Mouse (Mus musculus) intestine, postnatal 0 days (tissue): ENCODE data around the gene Lrfn2. TPM values are rescaled to one million over a fixed set of nuclear protein-coding genes. Genes with fewer than 3 reads are reported as not detected.

ENCODE experiments used
- ATAC-seq: fragments of 200-750 bp; cut with Nextera tagmentation; 2 replicates; pipeline ENCODE4 v1.8.0; 2017; ENCODE audit warnings: mild to moderate bottlenecking, moderate TSS enrichment, moderate library complexity
- H3K27ac ChIP-seq: fragments of 300-500 bp; sonication (generic); 2 replicates; pipeline ENCODE4 v1.5.1; 2014; ENCODE audit warnings: mild to moderate bottlenecking, low read depth, low read length, moderate library complexity
- H3K27me3 ChIP-seq: fragments of 300-500 bp; sonication (generic); replicated peaks from 2 replicates; pipeline ENCODE4 v1.6.1; 2014; ENCODE audit warnings: low read length, mixed read lengths; ENCODE audit not compliant: control insufficient read depth, insufficient read depth
- H3K36me3 ChIP-seq: fragments of 300-500 bp; sonication (generic); 2 replicates; pipeline ENCODE4 v1.6.1; 2014; ENCODE audit warnings: mild to moderate bottlenecking, moderate library complexity; ENCODE audit not compliant: control insufficient read depth, insufficient read depth
- H3K4me1 ChIP-seq: fragments of 300-500 bp; sonication (generic); replicated peaks from 2 replicates; pipeline ENCODE4 v1.6.1; 2014; ENCODE audit warnings: antibody characterized with exemption, low read length, mixed read lengths; ENCODE audit not compliant: control insufficient read depth, insufficient read depth
- H3K4me2 ChIP-seq: fragments of 300-500 bp; sonication (generic); replicated peaks from 2 replicates; pipeline ENCODE4 v1.6.1; 2014; ENCODE audit warnings: low read depth, mild to moderate bottlenecking, moderate library complexity
- H3K4me3 ChIP-seq: fragments of 300-500 bp; sonication (generic); 2 replicates; pipeline ENCODE4 v1.5.1; 2014; ENCODE audit warnings: low read depth, low read length
- H3K9ac ChIP-seq: fragments of 300-500 bp; sonication (generic); 2 replicates; pipeline ENCODE4 v1.6.1; 2014; ENCODE audit warnings: mild to moderate bottlenecking, low read depth, low read length
- H3K9me3 ChIP-seq: fragments of 300-500 bp; sonication (generic); 2 replicates; pipeline ENCODE4 v1.6.1; 2016; ENCODE audit warnings: mixed run types; ENCODE audit not compliant: control insufficient read depth
- CTCF ChIP-seq: sonication (generic); IDR thresholded peaks from 2 replicates; pipeline ENCODE4 v1.5.1; 2016; ENCODE audit warnings: low read depth, mild to moderate bottlenecking, control low read depth, antibody characterized with exemption, moderate library complexity
- WGBS: fragments of 180-500 bp; shearing (Covaris S2); extraction: QIAGEN DNeasy Blood & Tissue Kit; methylation state at CpG from one replicate; pipeline ENCODE4 v1.1.7; 2014; 5-methylcytosine and 5-hydroxymethylcytosine counted together
- polyA plus RNA-seq: library from polyadenylated mRNA; unstranded; fragments of >200 nt; fragmentation: Nextera tagmentation; extraction: Ambion mirVana; gene quantifications from 2 replicates; pipeline ENCODE4 v1.2.1, GENCODE M21; 2015

Lrfn2 gene
- polyA plus RNA-seq, 1 experiment from 2014 or later = 0.20 TPM

GRCm38 (mm10) chr17:49013876-49014600 is 81.9 kb downstream of the Lrfn2 start:
- no peak for TF ChIP-seq CTCF
- Histone ChIP-seq H3K4me3 (no peak overlapping the region), H3K9me3 (no peaks in the 10 kb centered on the region), H3K27ac (no peak overlapping the region), H3K27me3 (no peaks in the 10 kb centered on the region), H3K9ac (no peak overlapping the region), H3K4me1 (no peaks in the 10 kb centered on the region), H3K36me3 (no peaks in the 10 kb centered on the region), H3K4me2 (no peak overlapping the region)
- 64% methylated on average over 7 of the region's 7 CpGs for WGBS
- no peak for ATAC-seq

GRCm38 (mm10) chr17:49015368-49015767 is 83.2 kb downstream of the Lrfn2 start:
- WGBS = 87% methylated on average over 6 of the region's 6 CpGs
- ATAC-seq = no peak
- Histone ChIP-seq H3K9me3 (no peaks in the 10 kb centered on the region), H3K4me3 (no peak overlapping the region), H3K9ac (no peak overlapping the region; the same call in 1 of the 2 replicates), H3K4me1 (no peaks in the 10 kb centered on the region), H3K27me3 (no peaks in the 10 kb centered on the region), H3K4me2 (no peak overlapping the region), H3K27ac (no peak overlapping the region), H3K36me3 (no peaks in the 10 kb centered on the region)
- TF ChIP-seq CTCF = no peak

GRCm38 (mm10) chr17:49016229-49016628 is 84.0 kb downstream of the Lrfn2 start:
- Histone ChIP-seq H3K27ac (no peak overlapping the region), H3K36me3 (no peaks in the 10 kb centered on the region), H3K27me3 (no peaks in the 10 kb centered on the region), H3K4me3 (no peak overlapping the region), H3K4me1 (no peaks in the 10 kb centered on the region), H3K4me2 (no peak overlapping the region), H3K9me3 (no peaks in the 10 kb centered on the region), H3K9ac (no peak overlapping the region)
- 92% methylated on average over 6 of the region's 6 CpGs for WGBS
- ATAC-seq = no peak
- no peak for TF ChIP-seq CTCF

GRCm38 (mm10) chr17:49017438-49018415 is 85.5 kb downstream of the Lrfn2 start:
- H3K4me2 ChIP-seq = no peak overlapping the region
- ATAC-seq = no peak
- no peak overlapping the region for H3K27ac ChIP-seq
- H3K4me3 ChIP-seq = no peak overlapping the region
- H3K9ac ChIP-seq = no peak overlapping the region
- H3K4me1 ChIP-seq = no peaks in the 10 kb centered on the region
- H3K36me3 ChIP-seq = no peaks in the 10 kb centered on the region
- no peaks in the 10 kb centered on the region for H3K9me3 ChIP-seq
- H3K27me3 ChIP-seq = no peaks in the 10 kb centered on the region
- no peak for TF ChIP-seq CTCF
- 52% methylated on average over 17 of the region's 17 CpGs for WGBS

- no peak for ATAC-seq
- TF ChIP-seq CTCF = no peak
- Histone ChIP-seq H3K9ac (no peak overlapping the region), H3K4me3 (no peak overlapping the region), H3K4me1 (no peaks in the 10 kb centered on the region), H3K9me3 (no peaks in the 10 kb centered on the region), H3K36me3 (no peaks in the 10 kb centered on the region), H3K27ac (no peak overlapping the region), H3K27me3 (no peaks in the 10 kb centered on the region), H3K4me2 (no peak overlapping the region)
- 64% methylated on average over 8 of the region's 8 CpGs for WGBS
Observed at GRCm38 (mm10) chr17:49018774-49019488, 86.8 kb downstream of the Lrfn2 start.
